Mouse (Mus musculus): ENCODE measurements around the gene Nudt17.

DNA sequence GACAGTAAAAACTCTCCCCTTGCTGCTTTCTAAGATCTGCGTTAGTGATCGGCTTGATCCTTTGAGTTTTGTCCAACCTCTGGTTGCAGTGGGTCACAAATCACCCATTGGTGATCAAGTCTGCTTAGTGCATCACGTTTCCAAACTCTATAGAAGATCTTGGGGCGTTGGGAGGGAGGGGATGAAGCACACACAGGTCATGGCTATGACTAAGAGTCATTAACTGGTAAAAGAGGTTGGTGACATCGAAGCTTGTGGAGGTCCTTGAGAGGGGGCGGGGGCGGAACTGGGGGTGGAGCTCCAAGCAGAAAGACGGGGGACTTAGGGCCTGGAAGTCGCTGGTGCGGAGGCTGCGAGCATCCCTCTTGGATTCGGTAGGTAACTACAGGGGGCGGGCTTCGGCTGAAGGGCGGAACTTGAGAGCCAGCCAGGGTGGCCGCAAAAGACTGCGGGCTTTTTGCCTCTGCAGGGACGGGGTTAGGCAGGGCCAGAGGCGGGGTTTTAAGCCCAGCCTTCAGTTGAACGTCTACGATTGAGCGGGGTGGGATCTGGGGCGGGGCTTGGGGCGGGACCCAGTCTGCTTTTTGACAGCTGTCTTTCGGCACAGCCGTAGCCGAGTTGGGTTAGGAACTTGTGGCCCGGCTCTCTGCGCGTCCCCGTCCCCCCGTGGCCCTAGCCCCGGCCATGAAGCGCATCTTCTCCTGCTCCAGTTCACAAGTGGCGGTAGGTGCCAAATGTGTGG, 38.5 kb downstream of the Nudt17 start, which contains the start of gene Ankrd35:
- no peak for TF ChIP-seq MAFK (IDR thresholded peaks at IDR 0.05; ENCODE audit: insufficient read depth, low read depth, low read length)
- TF ChIP-seq ZC3H11A (IDR thresholded peaks at IDR 0.05; ENCODE audit: borderline replicate concordance, low read depth, low read length): no peak
